Mouse (Mus musculus) heart, adult 11 months (tissue): Measurements from ENCODE around the gene Nr3c2.

Experiments
- DNase-seq: peaks from one replicate; pipeline ENCODE4 v3.0.0; 2022

The Nr3c2 gene

DNA sequence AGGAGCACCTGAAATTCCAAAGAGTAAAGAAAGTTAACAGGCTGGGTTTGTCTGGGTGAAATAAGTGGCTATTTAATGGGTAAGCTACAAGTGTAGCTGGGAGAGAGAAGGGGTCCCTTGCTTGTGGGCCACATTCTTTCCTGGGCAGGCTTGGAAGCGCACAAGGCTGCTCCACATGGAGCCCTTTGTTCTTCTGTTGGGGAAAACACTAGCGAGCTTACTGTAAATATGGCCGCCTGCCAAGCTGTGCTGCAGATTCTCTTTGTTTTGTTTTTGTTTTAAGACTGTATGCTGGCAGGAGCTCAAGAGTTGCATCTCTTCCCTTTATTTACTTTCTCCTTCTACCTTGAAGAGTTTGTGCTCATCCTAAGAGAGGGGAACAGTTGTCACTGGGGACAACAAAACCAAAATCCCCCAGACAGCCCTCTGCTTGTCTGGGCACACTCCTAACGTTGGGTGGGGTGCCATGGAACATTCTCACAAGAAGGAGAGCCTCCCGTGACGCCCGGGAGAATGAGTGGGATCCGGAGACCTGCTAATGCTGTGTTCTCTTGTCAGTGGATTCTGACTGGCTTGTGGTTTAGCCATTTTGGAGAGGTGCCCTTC, 73.8 kb downstream of the Nr3c2 start:
- peak; percentile 92 for DNase-seq

DNA sequence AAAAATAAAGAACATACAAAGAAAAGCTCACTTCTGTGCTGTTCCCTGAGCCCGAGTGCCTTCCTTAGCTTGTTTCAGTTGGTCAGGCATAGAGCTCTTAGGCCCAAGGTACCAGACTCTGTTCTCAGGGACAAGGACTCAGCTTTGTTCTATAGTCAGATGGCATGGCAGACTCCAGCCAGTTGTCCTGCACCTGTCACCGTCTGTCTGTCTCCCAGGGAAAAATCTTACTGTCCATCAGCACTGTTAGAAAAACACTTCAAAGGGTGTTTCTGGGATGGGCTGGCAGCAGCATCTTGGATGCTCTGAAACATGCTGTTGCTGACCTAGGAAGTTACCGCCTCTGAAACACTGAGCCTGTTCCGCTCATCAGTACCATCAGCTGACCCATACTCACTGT, 78.7 kb downstream of the Nr3c2 start:
- DNase-seq, result no peak

DNA sequence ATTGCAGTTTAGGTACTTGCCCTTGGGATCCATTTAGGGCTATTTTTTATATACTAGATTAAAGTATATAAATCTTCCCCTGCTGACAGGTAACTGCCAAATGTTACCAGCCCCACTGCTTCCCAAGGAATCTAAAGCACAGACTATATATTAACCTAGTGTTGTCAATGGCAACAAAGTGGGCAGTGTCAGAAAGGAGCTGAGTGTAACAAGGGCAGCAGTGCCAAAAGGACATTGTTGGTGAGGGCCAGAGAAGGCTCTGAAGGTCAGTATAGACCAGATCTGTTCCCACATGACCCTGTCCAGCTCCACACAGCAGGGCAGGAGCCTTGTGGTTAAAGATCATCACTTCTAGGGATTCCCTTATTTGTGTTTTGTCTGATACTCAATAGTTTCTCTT, 84.8 kb downstream of the Nr3c2 start:
- no peak for DNase-seq

DNA sequence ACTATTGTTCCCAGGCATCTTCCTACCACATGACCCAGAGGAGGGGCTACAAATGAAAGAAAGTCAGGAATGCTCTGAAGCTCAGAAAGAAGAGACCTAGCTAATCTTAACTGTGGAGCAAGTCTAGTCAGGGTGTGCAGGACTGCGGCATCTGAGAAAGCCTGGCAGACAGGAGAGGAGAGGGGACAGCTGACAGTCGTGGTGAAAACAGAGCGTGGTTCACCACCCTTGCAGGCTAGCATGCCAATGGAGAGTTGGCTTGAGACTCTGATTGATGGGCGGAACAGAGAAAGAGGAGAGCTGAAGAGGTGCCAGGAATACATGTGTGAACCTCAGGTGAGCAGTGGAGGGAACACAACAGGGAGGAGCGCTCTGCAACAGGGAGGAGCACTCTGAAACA, 85.6 kb downstream of the Nr3c2 start:
- no peak for DNase-seq

DNA sequence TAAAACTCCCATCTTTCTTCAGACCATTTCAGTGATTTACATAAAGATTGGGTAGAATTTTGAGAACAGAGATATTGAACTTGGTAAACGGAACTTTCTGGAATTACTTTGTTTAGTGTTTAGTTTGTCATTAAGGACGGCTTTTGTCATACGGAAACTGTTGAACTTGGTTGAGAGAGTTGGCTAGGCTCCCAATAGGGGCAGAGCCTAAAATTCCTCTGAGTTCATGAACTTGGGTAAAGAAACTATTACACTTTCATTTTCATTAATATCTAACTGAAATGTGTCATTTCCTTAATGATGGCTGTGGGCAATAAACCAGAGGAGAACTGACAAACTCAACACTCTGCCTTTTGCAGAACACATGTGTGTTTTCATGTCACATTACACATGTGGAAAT, 88.6 kb downstream of the Nr3c2 start:
- DNase-seq, result no peak

DNA sequence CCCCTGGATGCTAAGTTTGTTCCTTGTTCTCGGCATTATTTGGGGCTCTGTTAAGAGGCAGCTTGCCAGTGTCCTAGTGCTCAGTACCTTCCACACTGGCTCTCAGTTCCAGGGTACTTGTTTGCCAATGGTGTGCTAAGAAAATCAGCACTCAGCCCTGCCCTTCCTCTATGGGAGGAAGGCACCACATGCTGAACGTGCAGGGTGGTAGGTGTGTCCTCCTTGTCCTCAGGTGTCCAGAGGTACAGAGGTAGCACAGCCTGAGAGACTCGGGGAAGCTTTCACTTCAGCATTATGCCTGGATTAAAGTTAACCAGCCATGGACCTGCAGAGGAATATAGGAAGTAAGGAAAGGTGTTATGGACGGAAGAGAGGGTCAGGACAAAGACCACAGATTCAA, 99.0 kb downstream of the Nr3c2 start:
- no peak for DNase-seq

DNA sequence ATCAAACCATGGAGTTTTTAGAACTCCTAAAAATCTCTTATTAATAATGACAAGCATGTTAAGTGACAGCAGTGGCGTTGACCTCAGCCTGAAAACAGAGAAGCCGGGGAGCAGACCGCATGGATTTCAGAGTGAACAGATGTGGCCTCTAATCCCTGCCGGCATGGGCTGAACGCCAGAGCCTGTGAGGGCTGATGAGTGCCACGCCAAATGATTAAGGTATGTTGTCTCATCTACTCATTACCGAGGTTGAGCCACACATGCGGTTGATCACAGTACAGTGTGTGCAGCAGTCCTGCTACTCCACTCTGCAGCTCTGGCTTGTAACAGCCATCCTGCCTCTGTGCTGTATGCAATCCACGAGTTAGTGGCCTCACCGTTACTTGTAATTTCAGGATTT, 110.2 kb downstream of the Nr3c2 start:
- peak; percentile 89 for DNase-seq

DNA sequence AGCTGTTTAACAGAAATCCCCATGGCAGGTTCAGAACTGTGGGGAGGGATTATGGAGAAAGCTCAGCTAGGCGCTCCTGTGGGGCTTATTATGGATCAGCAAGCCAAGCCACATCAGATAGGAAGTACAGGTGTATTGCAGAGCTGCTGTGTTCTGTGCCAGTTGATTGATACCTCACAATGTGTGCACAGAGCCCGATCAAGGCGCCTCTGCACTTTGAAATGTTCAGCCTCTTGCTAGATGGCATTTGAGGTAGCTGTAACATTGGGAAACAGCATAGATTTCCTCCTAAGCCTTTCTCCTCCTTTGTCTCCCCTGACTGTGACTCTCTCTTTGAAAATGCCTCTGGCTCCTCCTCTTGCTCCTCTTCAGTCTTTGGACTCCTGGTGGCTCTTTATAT, 112.7 kb downstream of the Nr3c2 start:
- peak; percentile 60 for DNase-seq

DNA sequence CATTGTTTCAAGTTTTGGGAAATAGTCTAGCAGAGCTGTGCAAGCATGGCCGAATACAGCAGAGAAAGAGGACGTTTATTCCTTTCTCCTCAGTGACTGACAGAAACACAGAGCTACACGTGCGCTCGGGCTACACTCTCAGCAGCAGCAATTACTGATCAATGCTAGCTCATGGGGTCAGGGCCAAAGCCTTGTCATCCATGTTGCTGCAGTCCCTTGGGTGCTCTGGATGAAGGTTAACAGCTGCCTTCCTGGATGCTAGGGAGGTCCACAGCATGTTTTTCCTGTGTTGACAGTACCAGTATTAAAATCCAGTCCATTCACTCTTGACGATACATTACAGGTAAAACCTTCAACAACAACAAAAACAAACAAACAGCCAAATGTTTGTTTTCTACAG, 113.4 kb downstream of the Nr3c2 start:
- peak; percentile 92 for DNase-seq

DNA sequence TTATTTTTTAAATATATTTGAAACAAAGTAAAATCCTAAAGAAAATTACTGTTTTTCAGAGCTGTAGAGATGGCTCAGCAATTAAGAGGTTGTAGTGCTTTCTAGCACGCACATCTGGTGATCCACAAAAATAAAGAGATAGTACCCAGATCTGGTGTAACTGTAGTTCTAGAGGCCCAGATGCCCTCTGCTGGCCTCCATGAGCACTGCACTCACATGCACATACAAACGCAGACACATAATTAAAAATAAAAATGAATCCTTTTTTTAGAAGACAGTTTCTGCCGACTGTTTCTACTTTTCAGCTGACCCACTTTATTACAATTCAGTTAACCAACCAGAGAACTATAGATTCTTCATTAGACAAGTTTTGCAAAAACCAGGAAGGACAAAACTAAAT, 117.5 kb downstream of the Nr3c2 start:
- peak; percentile 63 for DNase-seq

DNA sequence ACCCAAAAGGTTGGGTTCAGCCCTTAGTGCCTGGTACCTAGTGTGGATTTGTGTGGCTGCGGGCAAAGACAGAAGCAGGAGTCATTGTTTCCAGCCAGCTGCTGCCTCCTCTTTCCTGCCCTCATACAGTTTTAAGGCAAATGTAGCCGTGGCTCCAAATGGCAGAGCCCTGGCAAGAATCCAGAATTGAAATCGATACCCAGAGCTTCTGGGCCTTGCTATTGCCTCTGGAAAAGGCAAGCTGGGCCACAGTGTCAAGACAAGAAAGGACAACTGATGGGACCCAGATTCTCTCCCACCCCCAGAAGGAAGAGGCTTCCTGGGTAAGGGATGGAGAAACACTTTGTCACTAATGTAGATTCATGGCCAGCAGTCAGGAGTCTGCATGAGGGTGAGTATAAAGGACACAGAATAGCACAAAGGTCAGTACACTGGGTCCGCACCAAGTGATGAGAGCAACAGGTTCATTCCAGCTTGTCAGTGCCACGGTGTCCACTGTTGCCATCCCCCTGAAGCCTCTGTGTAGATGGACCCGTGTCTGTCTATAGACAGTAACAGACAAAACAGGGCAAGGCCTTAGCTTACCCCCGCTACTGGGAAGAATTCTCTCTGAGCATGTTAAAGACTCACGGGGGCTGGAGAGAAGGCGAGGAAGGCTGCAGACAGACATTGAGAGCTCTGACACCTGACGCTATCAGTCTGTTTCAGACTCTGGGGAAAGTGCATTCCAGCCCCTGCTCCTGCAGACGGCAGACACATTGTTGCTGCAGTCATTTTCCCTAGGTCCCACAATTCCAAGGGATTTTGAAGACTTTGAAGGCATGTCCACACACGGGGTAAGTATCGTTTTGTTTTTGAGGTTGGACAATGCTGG, 124.8 kb downstream of the Nr3c2 start:
- DNase-seq, result peak; percentile 66

DNA sequence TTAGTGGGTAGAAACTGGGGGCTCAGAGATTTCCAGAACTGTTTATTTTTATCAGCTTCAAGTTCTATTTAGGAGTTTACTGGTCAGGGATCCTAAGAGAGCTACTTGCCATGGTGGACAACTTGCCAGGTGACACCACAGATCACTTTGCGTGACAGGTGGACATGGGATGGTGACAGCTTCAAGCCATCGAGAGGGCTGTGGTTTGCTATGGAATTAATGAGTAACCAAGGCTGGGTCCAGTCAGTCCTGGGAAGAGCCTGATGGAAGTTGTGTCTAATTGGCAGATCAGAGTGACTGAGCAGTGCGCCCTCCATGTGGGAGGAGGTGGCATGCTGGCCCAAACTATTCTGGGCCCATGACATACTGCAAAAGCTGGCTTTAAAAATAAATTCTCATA, 132.0 kb downstream of the Nr3c2 start:
- peak; percentile 91 for DNase-seq

DNA sequence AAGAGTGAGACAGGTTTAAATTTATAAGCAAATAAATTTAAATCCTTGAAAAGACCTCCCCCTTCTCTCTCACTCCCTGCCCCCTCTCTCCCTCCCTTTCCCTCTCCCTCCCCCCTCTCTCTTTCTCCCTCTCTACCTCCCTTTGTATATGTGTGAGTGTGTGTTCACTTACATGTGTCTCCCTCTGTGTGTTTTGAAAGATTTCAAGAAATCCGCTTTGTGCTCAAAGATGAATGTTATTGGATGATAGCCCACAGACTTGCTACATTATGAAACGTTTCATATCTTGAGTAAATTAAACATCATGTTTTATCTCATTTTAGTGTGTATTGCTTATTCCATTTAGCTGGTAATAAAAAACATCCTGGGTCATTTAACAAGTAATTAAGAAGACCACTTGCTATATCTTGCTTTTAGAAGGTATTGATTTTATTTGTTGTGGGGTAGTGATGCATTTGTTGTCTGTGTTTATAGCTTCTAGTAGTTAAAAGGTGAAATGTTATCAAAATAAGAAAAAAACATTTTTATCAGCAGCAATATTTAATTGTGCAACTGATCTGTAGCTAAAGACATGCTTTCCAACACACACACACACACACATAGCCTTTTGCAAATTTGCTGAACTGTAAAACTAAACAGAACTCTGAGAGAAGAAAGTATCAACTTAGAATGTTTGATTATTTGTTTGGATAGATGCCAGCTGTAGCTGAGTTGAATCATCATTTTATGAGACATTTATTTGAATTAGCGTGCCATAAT, 134.6 kb downstream of the Nr3c2 start:
- DNase-seq, result no peak

DNA sequence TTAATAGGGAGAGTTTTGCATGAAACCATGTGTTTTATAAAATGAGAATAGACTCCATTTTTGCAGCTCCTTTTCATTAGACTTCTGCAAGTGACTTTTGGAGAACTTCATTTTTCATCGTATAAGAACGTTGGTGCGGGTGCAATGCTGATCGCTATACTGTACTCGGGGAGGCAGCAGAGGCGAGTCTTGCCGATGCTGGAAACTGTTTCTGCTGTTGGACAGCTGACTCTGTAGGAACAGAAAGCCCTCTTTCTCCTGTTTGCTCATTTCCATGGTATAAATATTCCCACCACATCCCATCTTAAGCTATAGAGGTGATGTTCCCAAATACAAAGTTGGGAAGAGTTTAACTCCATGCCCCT, 135.2 kb downstream of the Nr3c2 start:
- DNase-seq, result no peak

DNA sequence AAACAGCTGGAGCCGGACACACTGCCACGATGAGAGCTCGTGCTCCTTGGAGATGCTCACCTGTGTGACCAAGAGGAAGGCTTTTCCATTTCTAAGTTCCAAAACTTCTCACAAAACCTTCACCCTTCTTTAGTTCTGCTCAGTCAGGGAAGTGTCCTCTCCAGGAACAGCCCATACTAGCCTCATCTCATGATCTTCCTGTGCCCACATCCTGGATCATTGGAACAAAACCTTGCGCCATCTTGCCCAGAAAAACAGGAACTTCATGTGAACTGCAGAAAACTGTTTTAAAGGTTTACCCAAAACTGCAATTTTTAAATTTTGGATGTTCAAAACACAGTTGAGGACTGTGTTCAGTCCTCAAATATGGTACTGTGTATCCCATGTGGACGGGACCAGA, 142.0 kb downstream of the Nr3c2 start:
- DNase-seq, result no peak

DNA sequence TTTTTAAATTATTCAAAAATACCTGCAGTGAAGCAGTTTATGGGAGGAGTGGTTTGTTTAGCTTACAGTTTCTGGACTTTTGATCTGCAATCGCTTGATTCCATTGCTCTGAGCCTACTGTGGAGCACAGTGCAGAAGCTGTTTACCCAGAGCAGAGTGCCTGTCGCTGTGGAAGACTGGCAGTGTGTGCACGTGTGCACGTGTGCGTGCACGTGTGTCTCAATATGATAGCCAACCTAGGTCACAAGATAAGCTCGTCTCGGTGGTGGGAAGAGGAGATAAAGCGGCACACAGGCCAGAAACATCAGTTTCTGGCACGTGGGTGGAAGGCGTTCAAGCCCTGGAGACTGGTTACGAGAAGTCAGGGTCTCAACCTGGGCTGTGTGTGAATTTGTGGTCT, 145.6 kb downstream of the Nr3c2 start:
- peak; percentile 96 for DNase-seq

DNA sequence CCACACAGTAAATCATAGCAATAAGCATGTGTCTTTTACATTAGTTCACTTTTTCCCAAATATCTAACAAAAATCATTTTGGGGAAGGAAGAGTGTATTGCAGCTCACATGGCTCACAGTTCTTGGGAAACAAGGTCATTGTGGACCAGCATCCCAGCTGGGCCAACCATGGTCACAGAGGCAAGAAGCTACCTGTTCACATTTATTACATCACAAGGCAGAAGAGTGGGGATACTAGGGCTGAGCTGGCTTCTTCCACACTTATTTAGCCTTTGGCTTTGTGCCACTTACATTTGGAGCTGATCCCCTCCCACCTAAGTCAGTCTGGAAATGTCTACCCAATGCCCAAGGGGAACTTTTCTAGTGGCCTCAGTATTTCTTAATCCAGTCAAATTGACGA, 146.5 kb downstream of the Nr3c2 start:
- DNase-seq, result peak; percentile 42

DNA sequence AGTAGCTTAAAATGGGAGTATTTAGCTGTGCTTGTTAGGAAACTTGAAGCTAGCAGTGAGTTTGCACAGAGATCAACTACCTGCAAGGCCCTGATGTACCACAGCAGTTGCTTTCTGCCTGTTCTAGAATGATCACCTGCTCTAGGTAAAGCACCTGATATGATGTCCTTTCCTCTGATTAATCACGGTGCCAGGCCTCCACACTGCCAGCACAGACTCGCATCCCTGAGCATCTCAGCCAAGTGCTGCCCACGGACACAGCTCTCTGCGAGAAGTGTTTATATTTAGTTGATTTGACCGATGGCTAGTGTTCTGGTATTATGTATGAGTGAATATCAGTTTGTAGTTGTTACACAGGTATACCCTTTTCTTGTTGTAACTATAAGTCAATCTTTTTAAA, 147.0 kb downstream of the Nr3c2 start:
- no peak for DNase-seq

DNA sequence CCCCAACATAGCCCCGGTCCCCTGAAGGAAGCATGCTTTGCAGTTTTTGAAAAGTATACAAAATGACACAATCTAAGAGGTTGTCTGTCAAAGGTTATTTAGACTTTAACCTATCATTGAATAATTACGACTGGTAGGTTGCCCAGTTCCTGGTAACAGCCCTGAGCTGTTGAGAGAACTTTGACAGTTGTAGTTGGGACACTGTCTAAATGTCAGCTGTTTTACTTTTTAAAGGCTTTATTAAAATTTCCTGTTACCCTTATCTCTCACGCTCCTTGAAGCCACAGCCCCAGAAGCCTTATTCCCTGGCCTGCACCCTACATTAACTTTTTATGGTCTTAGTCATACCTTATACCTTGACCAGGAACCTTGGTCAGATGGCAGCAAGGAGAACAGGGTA, 147.5 kb downstream of the Nr3c2 start:
- no peak for DNase-seq

DNA sequence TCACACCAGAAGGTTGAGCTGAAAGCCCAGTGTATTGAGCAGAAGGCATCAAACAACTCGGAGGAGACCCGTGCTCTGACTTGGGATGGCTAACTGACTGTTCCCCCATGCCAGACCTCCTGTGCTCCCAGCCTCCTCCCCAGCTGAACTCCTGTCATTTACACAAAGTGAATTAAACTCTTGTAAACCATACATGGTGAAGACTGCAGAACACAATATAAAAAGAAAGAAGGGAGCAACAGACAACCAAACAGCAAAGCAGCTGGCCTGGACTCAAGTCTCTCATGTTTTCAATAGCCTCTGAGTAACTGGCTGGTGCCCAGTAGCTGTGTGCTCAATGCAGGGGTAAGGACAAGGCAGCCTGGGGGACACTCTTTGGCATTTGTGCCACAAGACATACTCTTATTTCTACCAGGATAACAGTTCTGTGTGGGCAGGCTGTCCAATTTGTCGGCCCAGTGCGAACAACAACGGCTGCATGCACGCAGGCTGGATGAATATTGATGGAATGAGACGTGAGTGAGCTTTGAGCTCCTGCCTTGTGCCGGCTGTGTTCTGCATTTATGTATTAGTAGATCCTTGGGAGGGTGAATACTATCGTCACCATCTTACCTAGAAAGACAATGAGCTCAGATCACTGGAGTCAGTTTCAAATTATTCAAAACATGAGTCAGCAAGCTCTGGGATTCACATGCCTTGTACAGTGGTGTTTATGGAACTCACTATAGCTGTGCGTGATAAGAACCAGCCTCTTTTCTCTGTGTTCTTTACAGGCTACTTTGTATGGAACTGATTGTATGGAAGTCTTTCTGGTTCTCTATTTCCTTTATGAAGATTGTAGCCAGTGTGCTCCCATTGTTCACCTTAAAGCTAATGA, 152.4 kb downstream of the Nr3c2 start:
- DNase-seq, result no peak

DNA sequence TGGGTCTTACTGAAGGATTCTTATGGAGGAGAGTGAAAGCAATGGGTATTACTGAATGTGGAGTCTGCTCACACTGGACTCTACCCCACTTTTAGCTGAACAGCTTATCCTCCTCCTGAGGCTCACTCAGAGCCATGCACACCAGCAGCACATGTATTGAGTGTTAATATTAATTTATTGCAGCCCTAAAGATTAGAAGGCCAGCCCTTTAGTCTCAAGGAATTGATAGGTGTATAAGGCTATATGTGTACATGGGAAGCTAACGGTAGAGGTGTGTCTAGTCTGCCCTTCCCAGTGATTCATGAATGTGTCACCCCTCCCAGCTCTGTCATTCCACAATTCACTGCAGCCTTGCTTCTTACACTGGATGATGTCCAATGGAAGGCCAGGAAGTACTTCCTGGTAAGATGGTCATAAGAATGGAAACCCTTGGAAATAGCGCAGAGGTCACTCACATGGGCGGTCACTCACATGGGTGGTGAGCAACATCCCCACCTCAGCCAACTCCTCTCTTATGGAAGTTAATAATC, 156.3 kb downstream of the Nr3c2 start:
- DNase-seq, result peak; percentile 90

DNA sequence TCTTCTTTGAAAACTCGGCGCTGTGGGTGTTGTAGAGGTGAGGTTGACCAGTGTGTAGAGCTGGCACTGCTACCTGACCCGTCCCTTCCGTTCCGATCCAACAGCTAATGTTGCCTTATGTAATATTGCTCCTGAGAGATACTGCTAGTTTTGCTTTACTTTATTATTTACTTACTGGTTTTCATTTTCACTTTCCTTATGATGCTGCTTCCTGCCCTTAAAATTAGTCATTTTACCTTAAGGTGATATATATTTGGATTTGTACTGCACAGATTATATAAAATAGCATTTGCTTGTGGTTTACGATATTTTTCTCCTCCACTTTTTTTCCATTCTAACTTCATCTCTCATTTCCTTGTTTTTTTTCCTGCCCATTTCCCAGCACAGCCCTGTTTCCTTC, 157.6 kb downstream of the Nr3c2 start:
- DNase-seq, result no peak

DNA sequence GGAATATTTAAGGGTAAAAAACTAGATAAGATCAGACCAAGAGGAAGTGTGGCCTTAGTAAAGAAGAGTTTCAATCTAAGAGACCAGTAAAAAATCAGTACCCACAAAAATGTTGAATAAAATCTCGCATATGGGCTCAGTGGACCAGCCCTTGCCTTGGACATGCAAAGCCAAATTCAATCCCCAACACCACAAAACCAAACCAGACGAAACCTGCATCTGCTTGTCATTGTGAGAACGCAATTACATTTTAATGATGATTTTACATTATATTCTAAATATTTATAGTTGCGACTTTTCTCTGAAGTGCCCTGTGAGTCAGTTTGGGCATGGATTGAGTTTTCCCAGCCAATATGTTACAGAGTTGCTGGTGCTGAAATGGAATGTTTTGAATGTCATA, 183.4 kb downstream of the Nr3c2 start:
- DNase-seq, result peak; percentile 55
